Mouse (Mus musculus) lung, postnatal 0 days (tissue): ENCODE data around the gene Coq8b.

Experiments
- CTCF ChIP-seq: IDR thresholded peaks from 2 replicates; pipeline ENCODE4 v1.5.1; 2016; ENCODE audit warnings: antibody characterized with exemption, mild to moderate bottlenecking
- EP300 ChIP-seq: IDR thresholded peaks from 2 replicates; pipeline ENCODE4 v1.6.1; 2016; ENCODE audit warnings: antibody characterized with exemption, mild to moderate bottlenecking, control low read depth

DNA sequence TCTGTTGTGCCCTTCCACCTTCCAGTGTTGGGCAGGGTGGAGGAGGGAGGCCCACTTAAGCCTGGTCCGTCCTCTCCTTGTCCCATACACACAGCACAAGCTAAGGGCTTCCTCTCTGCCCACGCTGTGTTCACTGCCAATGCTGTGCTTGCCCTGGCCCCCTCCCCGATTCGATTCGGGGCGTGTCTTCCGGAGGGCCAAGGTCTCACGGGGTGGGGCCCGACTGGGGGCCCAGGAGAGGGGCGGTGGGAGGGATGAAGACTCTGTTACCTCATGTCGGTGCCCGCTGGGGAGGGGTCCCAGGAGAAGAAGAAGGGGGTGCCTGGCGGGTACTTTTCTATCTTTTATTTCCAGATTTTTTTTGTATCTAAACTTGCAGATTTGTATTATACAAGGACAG lies 48.9 kb downstream of the Coq8b start:
- TF ChIP-seq CTCF (no peak), EP300 (no peak)
